16 mouse cellular contexts compared by ENCODE assay signal in genomic region chr15:48860627-48861026, GRCm38 (mm10).
"Had no signal": no experiment of that assay in that cellular context is flagged by ENCODE, and none has a peak within 500 bp of the region (broad histone marks: within the 10 kb centered on the region; RNA-seq: fewer than 3 reads in every experiment).

No protein-coding gene starts in this region.

- H3K9ac ChIP-seq: neural tube, embryonic 13.5 days; neural tube, embryonic 15.5 days; stomach, embryonic 15.5 days had no signal

- DNase-seq: retina, postnatal 1 day; right cerebral cortex, adult 18-20 months; right cerebral cortex, postnatal 14 days; right cerebral cortex, postnatal 25 days; right cerebral cortex, postnatal 4 days; spleen, adult 18-20 months; thymus, adult 18-20 months; thymus, adult 2 months; thymus, postnatal 14 days; thymus, postnatal 25 days; thymus, postnatal 36 days; thymus, postnatal 4 days had no signal

- H3K27me3 ChIP-seq: neural tube, embryonic 13.5 days; neural tube, embryonic 15.5 days; stomach, embryonic 15.5 days had no signal

- H3K36me3 ChIP-seq: neural tube, embryonic 13.5 days; neural tube, embryonic 15.5 days; stomach, embryonic 15.5 days had no signal

- H3K4me3 ChIP-seq: neural tube, embryonic 13.5 days; neural tube, embryonic 15.5 days; stomach, embryonic 15.5 days had no signal

- H3K27ac ChIP-seq: neural tube, embryonic 13.5 days; neural tube, embryonic 15.5 days; stomach, embryonic 15.5 days; stomach, postnatal 0 days had no signal

- H3K4me1 ChIP-seq: neural tube, embryonic 13.5 days; neural tube, embryonic 15.5 days; stomach, embryonic 15.5 days had no signal

- H3K9me3 ChIP-seq: neural tube, embryonic 13.5 days; neural tube, embryonic 15.5 days; stomach, embryonic 15.5 days had no signal
